Mouse (Mus musculus): ENCODE measurements around the gene Olfr1330.
"Not testable (repeated sequence)": the region's sequence is repeated elsewhere in the genome, so short reads cannot be mapped to it uniquely, and the experiment has no call there.

Gene Olfr1330

DNA sequence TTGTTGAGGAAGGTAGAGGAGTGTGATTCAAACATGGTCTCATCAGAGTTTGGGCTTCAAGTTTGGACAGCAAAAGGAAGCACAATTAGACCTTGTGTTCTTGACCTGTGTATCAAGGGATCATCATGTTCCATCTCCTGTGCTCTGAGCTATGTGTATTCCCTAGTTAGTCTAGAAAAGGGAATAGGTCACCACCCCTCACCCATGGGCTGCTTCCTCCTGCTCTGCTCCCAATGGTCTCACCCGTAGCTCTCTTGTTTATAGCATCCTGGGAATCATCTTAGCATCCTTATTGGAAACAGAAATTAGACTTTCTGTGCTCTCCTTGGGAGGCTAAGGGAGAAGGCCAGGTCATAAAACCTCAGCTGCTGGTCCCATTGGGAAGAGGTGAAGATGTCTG lies at the start of gene Olfr1330:
TSS of gene Olfr1330 (plus strand) at position 301 of the 400 bp plus-strand sequence.
- DNase-seq: no peak

DNA sequence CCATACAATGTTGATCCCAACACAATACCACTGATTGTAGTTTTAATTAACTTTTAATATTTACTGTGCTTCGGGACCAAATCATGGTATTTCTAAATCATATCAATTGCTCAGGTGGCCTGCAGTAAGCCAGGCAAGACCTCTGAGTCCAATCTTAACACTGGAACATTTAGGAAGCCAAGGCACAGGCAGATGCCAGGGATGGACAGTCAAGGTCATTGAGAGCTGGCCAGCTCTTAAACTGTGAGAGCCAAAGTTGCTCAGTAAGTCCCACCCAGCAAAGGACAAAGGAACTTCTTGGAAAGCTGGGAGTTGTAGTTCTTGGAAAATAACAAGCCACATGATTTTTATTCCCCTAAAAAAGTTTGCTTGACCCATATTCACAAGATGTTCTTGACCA lies 26.6 kb upstream of the Olfr1330 start:
- DNase-seq: no peak

DNA sequence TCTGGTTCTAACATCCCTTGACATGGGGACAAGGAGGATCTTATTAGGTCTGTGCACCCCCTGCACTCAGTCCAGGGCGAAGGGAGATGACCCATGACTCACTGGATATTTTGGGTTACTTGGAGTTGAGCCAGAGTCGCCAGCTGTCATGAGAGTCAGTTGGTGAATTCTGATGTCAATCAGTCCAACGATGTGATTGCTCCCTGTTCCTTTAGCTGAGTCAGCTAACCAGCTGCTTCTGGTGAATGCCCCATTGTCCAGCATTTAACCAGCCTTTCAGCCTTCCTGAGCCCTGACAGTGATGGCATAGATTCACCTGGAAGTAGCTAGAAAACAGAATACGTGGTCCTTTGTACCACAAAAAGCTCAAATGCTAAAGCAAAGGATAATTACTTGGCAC lies 25.7 kb upstream of the Olfr1330 start:
- no peak for DNase-seq

DNA sequence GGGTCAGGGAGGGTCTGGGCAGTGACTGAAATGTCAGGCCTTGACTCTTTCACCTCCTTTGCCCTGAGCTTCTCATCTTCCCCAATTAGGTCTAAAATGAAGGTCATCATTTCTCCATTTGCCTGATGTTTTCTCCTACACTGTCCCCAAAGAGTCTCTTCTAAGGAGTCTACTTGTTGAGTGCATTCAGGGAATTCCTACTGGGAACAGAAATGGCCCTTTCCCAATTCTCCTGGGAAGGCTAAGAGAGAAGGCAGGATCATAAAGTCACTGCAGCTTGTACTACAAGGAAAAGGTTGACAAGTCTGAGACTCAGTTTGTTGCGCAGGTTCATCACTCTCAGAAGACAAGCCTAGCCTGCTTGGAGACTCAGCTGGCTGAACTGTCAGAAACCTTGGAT lies 24.0 kb upstream of the Olfr1330 start, which contains the start of gene Olfr1331:
TSS of gene Olfr1331 (plus strand) at position 301 of the 400 bp plus-strand sequence.
- DNase-seq: no peak

DNA sequence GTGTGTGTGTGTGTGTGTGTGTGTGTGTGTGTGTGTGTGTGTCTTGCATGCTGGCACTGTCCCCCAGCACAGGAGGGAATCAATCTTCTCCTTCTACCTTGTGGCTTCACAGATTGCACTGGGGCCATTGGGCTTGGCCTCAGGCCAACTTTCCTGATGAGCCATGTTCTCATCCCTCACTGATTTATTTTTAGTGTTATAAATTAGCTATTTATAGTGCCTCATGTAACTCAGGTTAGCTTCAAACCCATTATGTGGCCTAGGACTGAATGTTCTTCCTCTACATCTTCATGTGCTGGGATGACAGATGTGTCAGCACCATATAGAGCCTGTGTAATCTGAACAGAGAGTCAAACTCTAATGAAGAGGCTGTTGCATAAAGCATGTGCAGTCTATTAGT lies 20.8 kb upstream of the Olfr1330 start:
- DNase-seq: no peak

DNA sequence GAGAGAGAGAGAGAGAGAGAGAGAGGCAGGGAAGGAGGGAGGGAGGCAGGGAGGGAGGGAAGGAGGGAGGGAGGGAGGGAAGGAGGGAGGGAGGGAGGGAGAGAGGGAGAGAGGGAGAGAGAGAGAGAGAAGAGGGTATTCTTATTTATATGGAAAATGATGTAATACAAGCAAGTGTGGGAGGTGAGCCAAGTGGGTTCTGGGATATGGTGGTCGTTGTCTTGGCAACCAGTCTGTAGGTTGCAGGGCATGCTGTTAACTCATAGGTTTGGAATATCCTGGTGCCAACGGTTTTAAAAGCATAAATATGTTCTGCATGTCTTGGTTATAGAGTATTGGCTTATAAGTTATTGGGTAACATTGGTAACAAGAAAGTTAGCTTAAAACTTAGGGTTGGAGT lies 13.6 kb downstream of the Olfr1330 start:
- no peak for DNase-seq

DNA sequence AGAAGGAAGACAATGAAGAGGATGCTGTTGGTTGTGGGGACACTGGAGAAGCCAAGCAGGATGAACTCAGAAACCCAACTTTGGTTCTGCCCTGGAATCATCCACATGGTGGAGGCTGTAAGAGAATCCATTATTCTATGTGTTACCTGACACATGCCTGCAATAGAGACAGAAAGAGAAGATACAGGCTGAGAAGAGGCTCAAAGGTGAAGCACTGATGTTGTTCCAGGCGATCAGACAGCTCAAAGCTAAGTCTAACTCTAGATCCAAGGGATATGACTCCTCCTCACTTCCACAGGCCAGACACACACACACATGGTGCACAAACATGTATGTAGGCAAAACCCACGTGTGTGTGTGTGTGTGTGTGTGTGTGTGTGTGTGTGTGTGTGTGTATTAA lies 29.0 kb downstream of the Olfr1330 start, which contains the start of gene Olfr1329:
TSS of gene Olfr1329 (minus strand) at position 101 of the 400 bp plus-strand sequence.
- not testable (repeated sequence) for DNase-seq

DNA sequence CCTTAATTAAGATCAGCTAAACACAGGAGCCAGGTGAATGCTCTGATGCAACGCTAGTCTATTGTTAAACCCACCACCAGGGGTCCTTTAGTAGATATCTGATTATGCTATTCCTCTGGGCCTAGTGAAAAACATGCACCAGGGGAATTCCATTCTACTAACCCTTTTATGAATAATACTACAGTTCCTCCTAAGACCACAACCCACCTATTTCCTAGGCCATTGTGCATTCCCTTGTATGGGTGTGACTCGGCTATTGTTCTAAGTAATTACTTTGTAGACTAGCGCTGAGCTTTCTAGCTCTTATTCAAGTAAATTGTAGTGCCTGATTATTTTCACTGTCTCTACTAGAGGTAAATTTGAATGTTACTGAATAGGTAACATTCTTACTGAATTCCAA lies 42.9 kb downstream of the Olfr1330 start:
- not testable (repeated sequence) for DNase-seq

DNA sequence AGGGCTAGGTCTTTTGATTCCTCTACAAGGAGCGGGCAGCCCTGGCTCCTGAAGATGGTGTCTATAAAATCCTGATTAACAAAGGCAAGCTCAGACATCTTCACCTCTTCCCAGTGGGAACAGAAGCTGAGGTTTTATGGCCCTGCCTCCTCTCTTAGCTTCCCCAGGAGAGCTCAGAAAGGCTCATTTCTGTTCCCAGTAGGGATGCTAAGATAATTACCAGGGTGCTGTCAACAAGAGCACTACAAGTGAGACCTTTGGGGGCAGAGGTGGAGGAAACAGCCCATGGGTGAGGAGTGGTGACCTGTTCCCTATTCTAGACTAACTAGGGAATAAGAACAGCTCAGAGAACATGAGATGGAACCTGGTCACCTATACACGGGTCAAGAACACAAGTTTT lies 50.1 kb downstream of the Olfr1330 start, which contains the start of gene Olfr1328:
TSS of gene Olfr1328 (minus strand) at position 101 of the 400 bp plus-strand sequence.
- DNase-seq: no peak
